Comparison of ENCODE assay signal across 9 mouse cellular contexts in the genomic region with DNA sequence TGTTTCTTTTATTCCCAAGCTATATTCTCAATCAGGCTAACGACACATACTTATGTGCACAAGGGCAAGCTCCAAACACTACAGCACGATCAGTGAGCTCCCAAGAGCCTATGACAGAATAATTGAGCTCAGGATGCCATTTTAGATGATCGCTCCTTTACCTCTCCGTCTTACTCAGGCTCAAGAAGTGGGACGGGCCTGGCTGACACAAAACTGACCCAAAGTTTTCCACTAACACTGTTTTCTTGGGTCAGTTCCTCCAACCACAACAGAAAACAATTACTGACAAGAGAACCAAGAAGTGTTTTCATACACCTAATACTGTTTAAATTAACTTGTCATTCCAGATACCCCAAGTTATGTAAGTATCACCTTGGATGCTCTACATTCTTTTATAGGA. TPM values are rescaled to one million over a fixed set of nuclear protein-coding genes. Genes with fewer than 3 reads are reported as not detected.
A peak's percentile ranks its signal among the peaks of the same experiment; 100 is the strongest.
DNase-seq lines count a peak whose midpoint lies in the region; ATAC-seq and TF ChIP-seq lines count a peak whose summit lies in the region.
"Had no signal": no experiment of that assay in that cellular context is flagged by ENCODE, and none has a peak within 500 bp of the region (broad histone marks: within the 10 kb centered on the region; RNA-seq: fewer than 3 reads in every experiment).

No protein-coding gene starts in this region.

- H3K9ac ChIP-seq in lung, postnatal 0 days (replicated peaks; ENCODE audit: low read depth), result no peak overlapping the region
- H3K9ac ChIP-seq in stomach, embryonic 14.5 days (replicated peaks; ENCODE audit: low read depth, low read length), result no peak overlapping the region

- DNase-seq in heart, adult 11 months, result peak; percentile 73
- DNase-seq in heart, postnatal 36 days, result no peak
- no peak for DNase-seq in lung, postnatal 0 days (ENCODE audit: low spot score)
- DNase-seq in lung, postnatal 36 days, result no peak
- DNase-seq in limb, embryonic 10.5 days (ENCODE audit: low spot score), result no peak
- no peak for DNase-seq in thymus, postnatal 36 days
- DNase-seq: cerebellum, adult 18-20 months had no signal

- no peak overlapping the region for H3K27ac ChIP-seq in lung, postnatal 0 days (ENCODE audit: low read length)
- H3K27ac ChIP-seq in limb, embryonic 10.5 days, result no peak overlapping the region
- no peak overlapping the region for H3K27ac ChIP-seq in stomach, embryonic 14.5 days (ENCODE audit: low read length)

- 62% methylated on average over 5 of the region's 5 CpGs for WGBS in lung, postnatal 0 days
- 94% methylated on average over 5 of the region's 5 CpGs for WGBS in limb, embryonic 10.5 days
- 88% methylated on average over 5 of the region's 5 CpGs for WGBS in stomach, embryonic 14.5 days

- TF ChIP-seq CTCF in lung, postnatal 0 days (IDR thresholded peaks at IDR 0.05), result no peak

- no peak overlapping the region for H3K4me3 ChIP-seq in lung, postnatal 0 days (ENCODE audit: low read depth, low read length)
- 0 out of 2 replicates have a peak overlapping the region, but pooled peaks have one; percentile 85 for H3K4me3 ChIP-seq in limb, embryonic 10.5 days
- H3K4me3 ChIP-seq in stomach, embryonic 14.5 days (ENCODE audit: low read depth, low read length), result no peak overlapping the region

- TF ChIP-seq EP300 in lung, postnatal 0 days (IDR thresholded peaks at IDR 0.05), result no peak

- intact Hi-C loops in heart, postnatal 36 days (cut with DNase I), result loop anchor here (10.0 kb wide), 1 partner anchor 910 kb away; a partner anchor contains a TSS

- H3K36me3 ChIP-seq in lung, postnatal 0 days (ENCODE audit: insufficient read depth, low read length), result no peaks in the 10 kb centered on the region
- H3K36me3 ChIP-seq in limb, embryonic 10.5 days, result peaks cover 23% of the 10 kb centered on the region
- no peaks in the 10 kb centered on the region for H3K36me3 ChIP-seq in stomach, embryonic 14.5 days (ENCODE audit: control insufficient read depth, insufficient read depth, low read length)

- no peaks in the 10 kb centered on the region for H3K9me3 ChIP-seq in lung, postnatal 0 days (ENCODE audit: low read length)
- no peaks in the 10 kb centered on the region for H3K9me3 ChIP-seq in limb, embryonic 10.5 days (replicated peaks)
- no peaks in the 10 kb centered on the region for H3K9me3 ChIP-seq in stomach, embryonic 14.5 days (ENCODE audit: control insufficient read depth, low read depth, low read length)

- peak overlapping the region; percentile 87; the same call in 1 of the 2 replicates for H3K4me2 ChIP-seq in lung, postnatal 0 days (replicated peaks; ENCODE audit: low read depth, low read length)
- peak overlapping the region; percentile 83; the same call in 1 of the 2 replicates for H3K4me2 ChIP-seq in stomach, embryonic 14.5 days (replicated peaks; ENCODE audit: low read depth, low read length)

- H3K27me3 ChIP-seq in lung, postnatal 0 days (replicated peaks; ENCODE audit: insufficient read depth, low read length), result no peaks in the 10 kb centered on the region
- no peaks in the 10 kb centered on the region for H3K27me3 ChIP-seq in limb, embryonic 10.5 days (ENCODE audit: low read depth, poor library complexity, severe bottlenecking)
- no peaks in the 10 kb centered on the region for H3K27me3 ChIP-seq in stomach, embryonic 14.5 days (ENCODE audit: control insufficient read depth, insufficient read depth, low read length)

- peaks cover 13% of the 10 kb centered on the region; the same call in 1 of the 2 replicates for H3K4me1 ChIP-seq in lung, postnatal 0 days (ENCODE audit: insufficient read depth, low read depth, low read length)
- H3K4me1 ChIP-seq in limb, embryonic 10.5 days, result peaks cover 19% of the 10 kb centered on the region
- H3K4me1 ChIP-seq in stomach, embryonic 14.5 days (ENCODE audit: control insufficient read depth, insufficient read depth, low read length), result peaks cover 5% of the 10 kb centered on the region; the same call in 1 of the 2 replicates

- ATAC-seq in lung, postnatal 0 days, result no peak
- ATAC-seq in stomach, embryonic 14.5 days (ENCODE audit: insufficient number of reproducible peaks, insufficient read depth, low FRiP score, low read depth), result no peak
- ATAC-seq in granulocyte monocyte progenitor cell, adult 5-6 weeks (replicated peaks; ENCODE audit: poor library complexity, severe bottlenecking), result no peak

RNA-seq across cellular contexts. Expression of a gene that starts 2.8 kb away (rescaled TPM):
- total RNA-seq in heart, postnatal 36 days (2021), result 10 to 100 TPM; 31.5 to 38.1 TPM
- polyA plus RNA-seq in lung, postnatal 0 days (2015; fragmentation: Nextera tagmentation; extraction: Ambion mirVana), result 20.5 and 21.5 TPM in 2 replicates
- 37.3 and 42.6 TPM in 2 replicates for polyA plus RNA-seq in limb, embryonic 10.5 days (2016; fragmentation: Nextera tagmentation; extraction: Ambion mirVana)
- 31.7 and 34.4 TPM in 2 replicates for polyA plus RNA-seq in stomach, embryonic 14.5 days (2014; fragmentation: Nextera tagmentation; extraction: Ambion mirVana)
- 25.0 and 31.4 TPM in 2 replicates for total RNA-seq in granulocyte monocyte progenitor cell, adult 5-6 weeks (2014; fragmentation: Nextera tagmentation)
- 25.4 and 34.2 TPM in 2 replicates for total RNA-seq in granulocyte monocyte progenitor cell, adult 5-6 weeks (2017)

RNA-seq across cellular contexts. Expression of a gene that starts 37.0 kb away (rescaled TPM):
- total RNA-seq in heart, postnatal 36 days (2021), result 10 to 100 TPM; 88.2 to 88.8 TPM
- polyA plus RNA-seq in lung, postnatal 0 days (2015; fragmentation: Nextera tagmentation; extraction: Ambion mirVana), result 130 and 134 TPM in 2 replicates
- polyA plus RNA-seq in limb, embryonic 10.5 days (2016; fragmentation: Nextera tagmentation; extraction: Ambion mirVana), result 64.6 and 65.4 TPM in 2 replicates
- 149 and 163 TPM in 2 replicates for polyA plus RNA-seq in stomach, embryonic 14.5 days (2014; fragmentation: Nextera tagmentation; extraction: Ambion mirVana)
- 4.6 and 8.7 TPM in 2 replicates for total RNA-seq in granulocyte monocyte progenitor cell, adult 5-6 weeks (2014; fragmentation: Nextera tagmentation)
- 9.2 and 13.7 TPM in 2 replicates for total RNA-seq in granulocyte monocyte progenitor cell, adult 5-6 weeks (2017)
